Mouse (Mus musculus) heart, embryonic 11.5 days (tissue): ENCODE measurements around the gene Pex6. TPM values are rescaled to one million over a fixed set of nuclear protein-coding genes. Genes with fewer than 3 reads are reported as not detected.
A peak's percentile ranks its signal among the peaks of the same experiment; 100 is the strongest.

Experiments used
- ATAC-seq: fragments of 200-750 bp; cut with Nextera tagmentation; replicated peaks from 2 replicates; pipeline ENCODE4 v1.8.0; 2017; ENCODE audit warnings: moderate library complexity; ENCODE audit not compliant: insufficient number of reproducible peaks, low FRiP score, low TSS enrichment
- H3K27ac ChIP-seq: fragments of 300-500 bp; sonication (generic); 2 replicates; pipeline ENCODE4 v1.5.1; 2014; ENCODE audit warnings: mild to moderate bottlenecking, low read depth, low read length
- H3K27me3 ChIP-seq: fragments of 300-500 bp; sonication (generic); 2 replicates; pipeline ENCODE4 v1.6.1; 2014; ENCODE audit warnings: mild to moderate bottlenecking, low read length, mixed read lengths; ENCODE audit not compliant: control insufficient read depth, insufficient read depth
- H3K36me3 ChIP-seq: fragments of 300-500 bp; sonication (generic); 2 replicates; pipeline ENCODE4 v1.6.1; 2014; ENCODE audit warnings: mild to moderate bottlenecking, low read length, moderate library complexity, mixed read lengths; ENCODE audit not compliant: control insufficient read depth, insufficient read depth
- H3K4me1 ChIP-seq: fragments of 300-500 bp; sonication (generic); 2 replicates; pipeline ENCODE4 v1.6.1; 2014; ENCODE audit warnings: low read length; ENCODE audit not compliant: control insufficient read depth, insufficient read depth
- H3K4me2 ChIP-seq: fragments of 300-500 bp; sonication (generic); 2 replicates; pipeline ENCODE4 v1.6.1; 2014; ENCODE audit warnings: mild to moderate bottlenecking, moderate library complexity
- H3K4me3 ChIP-seq: fragments of 300-500 bp; sonication (generic); 2 replicates; pipeline ENCODE4 v1.5.1; 2014; ENCODE audit warnings: low read depth, low read length
- H3K9ac ChIP-seq: fragments of 300-500 bp; sonication (generic); 2 replicates; pipeline ENCODE4 v1.6.1; 2014; ENCODE audit warnings: mild to moderate bottlenecking, low read depth, low read length, moderate library complexity
- H3K9me3 ChIP-seq: fragments of 300-500 bp; sonication (generic); replicated peaks from 2 replicates; pipeline ENCODE4 v1.6.1; 2016; ENCODE audit warnings: low read length; ENCODE audit not compliant: control insufficient read depth
- WGBS: fragments of 180-500 bp; shearing (Covaris S2); extraction: QIAGEN DNeasy Blood & Tissue Kit; methylation state at CpG from one replicate; pipeline ENCODE4 v1.1.7; 2014; ENCODE audit not compliant: insufficient replicate concordance; 5-methylcytosine and 5-hydroxymethylcytosine counted together
- polyA plus RNA-seq: library from polyadenylated mRNA; unstranded; fragments of >200 nt; fragmentation: Nextera tagmentation; extraction: Ambion mirVana; gene quantifications from 2 replicates; pipeline ENCODE4 v1.2.1, GENCODE M21; 2014

Gene Pex6
- polyA plus RNA-seq, 1 experiment from 2014 or later: 9.0 TPM

DNA sequence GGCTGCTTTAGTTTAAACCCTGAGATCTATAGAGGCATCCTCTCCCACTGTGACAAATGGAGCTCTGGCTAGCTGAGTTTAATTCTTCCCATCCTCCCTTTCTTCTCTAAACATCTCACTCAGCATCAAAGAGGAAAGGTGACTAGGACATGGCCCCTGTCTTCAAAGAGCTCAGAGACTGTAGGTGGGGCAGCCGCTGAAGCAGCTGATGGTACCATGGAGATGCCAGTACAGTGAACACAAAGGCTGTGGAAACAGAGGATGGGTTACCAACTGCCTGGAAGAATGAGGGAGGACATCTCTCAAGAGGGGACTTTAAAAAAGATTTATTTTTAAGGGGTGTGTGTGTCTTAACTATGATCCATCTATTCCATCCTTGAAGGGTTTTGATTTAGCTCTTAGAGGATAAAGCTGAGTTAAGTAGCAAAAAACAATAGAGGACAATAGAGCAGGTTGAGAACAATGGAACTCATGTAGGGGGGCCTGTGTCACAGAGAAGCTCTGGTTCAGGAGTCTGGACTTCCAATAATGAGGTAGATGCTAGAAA is 16.7 kb upstream of the Pex6 start:
- no peak overlapping the region for H3K9ac ChIP-seq
- H3K27ac ChIP-seq: no peak overlapping the region
- H3K27me3 ChIP-seq: no peaks in the 10 kb centered on the region
- peaks cover 4% of the 10 kb centered on the region; the same call in 1 of the 2 replicates for H3K4me1 ChIP-seq
- no peaks in the 10 kb centered on the region; the same call in 1 of the 2 replicates for H3K36me3 ChIP-seq
- no peak for ATAC-seq
- H3K9me3 ChIP-seq: no peaks in the 10 kb centered on the region
- H3K4me3 ChIP-seq: no peak overlapping the region
- 88% methylated on average over 1 of the region's 1 CpGs for WGBS
- H3K4me2 ChIP-seq: no peak overlapping the region

- Histone ChIP-seq H3K9ac (no peak overlapping the region), H3K4me2 (no peak overlapping the region), H3K36me3 (no peaks in the 10 kb centered on the region; the same call in 1 of the 2 replicates), H3K4me3 (no peak overlapping the region), H3K4me1 (peaks cover 12% of the 10 kb centered on the region), H3K9me3 (no peaks in the 10 kb centered on the region), H3K27me3 (no peaks in the 10 kb centered on the region), H3K27ac (no peak overlapping the region)
- 86% methylated on average over 6 of the region's 6 CpGs for WGBS
- ATAC-seq: no peak
Observed at GRCm38 (mm10) chr17:46698515-46698914, 12.7 kb upstream of the Pex6 start.

DNA sequence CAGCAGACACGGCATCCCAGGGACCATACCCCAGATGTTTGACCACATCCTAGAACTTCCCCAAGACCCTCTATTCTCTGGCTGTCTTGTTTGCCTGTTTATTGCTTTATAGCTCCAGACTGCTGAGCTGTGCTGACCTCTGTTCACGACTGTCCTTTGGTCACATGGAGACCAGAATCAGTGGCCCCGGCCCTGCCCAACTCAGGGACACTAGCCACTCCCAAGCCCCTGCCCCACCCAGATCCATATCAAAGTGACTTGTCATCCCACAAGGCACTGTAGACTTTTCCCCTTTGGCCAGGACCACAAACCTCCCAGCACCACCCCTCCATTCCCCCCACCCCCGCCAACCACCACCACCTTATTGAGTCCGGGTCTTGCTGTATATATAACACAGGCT is 12.0 kb upstream of the Pex6 start:
- peaks cover 18% of the 10 kb centered on the region for H3K4me1 ChIP-seq
- H3K4me2 ChIP-seq: no peak overlapping the region
- WGBS: 69% methylated on average over 5 of the region's 5 CpGs
- no peak overlapping the region for H3K9ac ChIP-seq
- ATAC-seq: peak; percentile 39; the same call in 1 of the 2 replicates
- no peak overlapping the region for H3K4me3 ChIP-seq
- no peaks in the 10 kb centered on the region for H3K27me3 ChIP-seq
- no peaks in the 10 kb centered on the region; the same call in 1 of the 2 replicates for H3K36me3 ChIP-seq
- H3K27ac ChIP-seq: no peak overlapping the region
- no peaks in the 10 kb centered on the region for H3K9me3 ChIP-seq

GRCm38 (mm10) chr17:46699912-46700311 is 11.4 kb upstream of the Pex6 start:
- H3K4me1 ChIP-seq: peaks cover 18% of the 10 kb centered on the region
- WGBS: 90% methylated on average over 3 of the region's 3 CpGs
- no peak for ATAC-seq

DNA sequence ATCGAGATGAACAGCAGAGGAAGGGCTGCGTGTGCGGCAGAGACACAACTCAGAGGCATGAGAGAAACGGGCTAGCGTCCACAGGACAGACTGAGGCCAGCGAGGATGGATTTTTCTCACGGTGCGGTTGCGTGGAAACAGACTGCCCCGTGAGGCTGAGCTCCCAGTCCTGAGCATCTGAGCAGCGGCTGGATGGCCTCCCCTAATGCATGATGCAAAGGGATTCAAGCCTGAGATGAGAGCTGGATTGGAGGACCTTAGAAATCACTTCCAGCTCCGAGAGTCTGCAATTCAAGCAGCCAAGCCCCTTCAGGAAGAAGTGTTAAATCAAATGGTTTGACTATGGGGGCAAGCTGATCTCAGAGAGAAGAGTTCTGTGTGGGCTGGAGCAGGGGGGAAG is 9.8 kb upstream of the Pex6 start:
- no peaks in the 10 kb centered on the region; the same call in 1 of the 2 replicates for H3K36me3 ChIP-seq
- no peak overlapping the region for H3K27ac ChIP-seq
- ATAC-seq: no peak
- no peak overlapping the region for H3K4me2 ChIP-seq
- no peaks in the 10 kb centered on the region for H3K27me3 ChIP-seq
- no peak overlapping the region for H3K4me3 ChIP-seq
- no peaks in the 10 kb centered on the region for H3K9me3 ChIP-seq
- H3K9ac ChIP-seq: no peak overlapping the region; the same call in 1 of the 2 replicates
- peaks cover 26% of the 10 kb centered on the region for H3K4me1 ChIP-seq
- WGBS: 80% methylated on average over 12 of the region's 12 CpGs

More at GRCm38 (mm10) chr17:46699912-46700311, 11.4 kb upstream of the Pex6 start:
- Histone ChIP-seq H3K27me3 (no peaks in the 10 kb centered on the region), H3K4me2 (no peak overlapping the region), H3K9me3 (no peaks in the 10 kb centered on the region), H3K9ac (no peak overlapping the region), H3K27ac (no peak overlapping the region), H3K36me3 (no peaks in the 10 kb centered on the region; the same call in 1 of the 2 replicates), H3K4me3 (no peak overlapping the region)

DNA sequence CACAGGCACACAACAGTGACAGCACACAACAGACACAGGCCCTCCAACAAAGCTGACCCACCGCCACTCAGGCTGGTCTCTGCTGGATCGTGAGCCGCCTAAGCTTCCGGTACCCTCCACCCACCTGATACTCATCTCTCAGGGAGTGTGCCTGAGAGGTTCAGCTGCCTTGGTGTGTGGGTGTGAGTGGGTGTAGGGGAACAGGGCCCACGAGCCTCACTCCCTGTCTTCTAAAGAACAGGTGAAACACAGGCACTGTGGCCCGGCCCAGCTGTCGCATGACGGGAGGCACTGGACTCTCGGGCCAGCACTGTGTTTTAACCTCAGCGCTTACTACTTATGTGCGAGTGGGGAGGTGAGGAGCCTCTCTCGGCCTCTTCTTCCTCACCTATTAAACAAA is 9.2 kb upstream of the Pex6 start:
- H3K27ac ChIP-seq: no peak overlapping the region
- H3K4me1 ChIP-seq: peaks cover 26% of the 10 kb centered on the region
- no peaks in the 10 kb centered on the region; the same call in 1 of the 2 replicates for H3K36me3 ChIP-seq
- ATAC-seq: no peak
- H3K9ac ChIP-seq: peak overlapping the region; percentile 52; the same call in 1 of the 2 replicates
- H3K4me2 ChIP-seq: no peak overlapping the region
- H3K27me3 ChIP-seq: no peaks in the 10 kb centered on the region
- WGBS: 83% methylated on average over 12 of the region's 12 CpGs
- H3K4me3 ChIP-seq: no peak overlapping the region
- no peaks in the 10 kb centered on the region for H3K9me3 ChIP-seq

GRCm38 (mm10) chr17:46702506-46702905 is 8.8 kb upstream of the Pex6 start:
- peak overlapping the region; percentile 89; the same call in 1 of the 2 replicates for H3K4me2 ChIP-seq
- peaks cover 26% of the 10 kb centered on the region for H3K4me1 ChIP-seq
- H3K36me3 ChIP-seq: no peaks in the 10 kb centered on the region; the same call in 1 of the 2 replicates
- no peaks in the 10 kb centered on the region for H3K9me3 ChIP-seq
- H3K9ac ChIP-seq: peak overlapping the region; percentile 88
- no peak overlapping the region for H3K27ac ChIP-seq
- 87% methylated on average over 5 of the region's 5 CpGs for WGBS
- no peaks in the 10 kb centered on the region for H3K27me3 ChIP-seq
- no peak overlapping the region for H3K4me3 ChIP-seq
- ATAC-seq: no peak

GRCm38 (mm10) chr17:46703971-46704886 is 7.0 kb upstream of the Pex6 start:
- no peaks in the 10 kb centered on the region; the same call in 1 of the 2 replicates for H3K36me3 ChIP-seq
- no peaks in the 10 kb centered on the region for H3K27me3 ChIP-seq
- WGBS: 4% methylated on average over 40 of the region's 41 CpGs

More at GRCm38 (mm10) chr17:46703971-46704886, 7.0 kb upstream of the Pex6 start:
- peak; percentile 77 for ATAC-seq
- Histone ChIP-seq H3K4me2 (peak overlapping the region; percentile 89), H3K4me1 (peaks cover 26% of the 10 kb centered on the region), H3K9ac (peak overlapping the region; percentile 88), H3K9me3 (no peaks in the 10 kb centered on the region), H3K4me3 (peak overlapping the region; percentile 93), H3K27ac (peak overlapping the region; percentile 91)
